Mouse (Mus musculus): ENCODE data around the gene Wnt1.

Wnt1 gene

DNA sequence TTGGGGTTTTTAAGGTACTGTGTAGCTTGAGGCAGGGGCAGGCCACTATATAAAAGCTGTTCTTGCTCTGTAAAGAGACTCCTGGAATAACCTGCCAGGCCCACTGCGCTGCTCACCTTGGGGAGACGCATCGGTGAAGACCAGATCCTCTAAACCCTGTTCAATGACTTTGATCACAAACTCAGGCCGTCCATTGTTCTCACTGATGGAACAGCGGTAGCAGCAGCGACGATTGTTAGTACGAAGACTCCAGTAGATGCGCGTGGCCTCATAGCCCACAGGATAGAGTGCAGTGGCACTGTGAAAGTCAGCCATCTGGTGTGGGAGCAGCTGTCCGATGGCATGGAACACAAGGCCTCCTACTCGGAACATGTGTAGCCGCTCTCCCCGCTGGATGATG is 49.5 kb downstream of the Wnt1 start:
- peak; percentile 91 for DNase-seq

DNA sequence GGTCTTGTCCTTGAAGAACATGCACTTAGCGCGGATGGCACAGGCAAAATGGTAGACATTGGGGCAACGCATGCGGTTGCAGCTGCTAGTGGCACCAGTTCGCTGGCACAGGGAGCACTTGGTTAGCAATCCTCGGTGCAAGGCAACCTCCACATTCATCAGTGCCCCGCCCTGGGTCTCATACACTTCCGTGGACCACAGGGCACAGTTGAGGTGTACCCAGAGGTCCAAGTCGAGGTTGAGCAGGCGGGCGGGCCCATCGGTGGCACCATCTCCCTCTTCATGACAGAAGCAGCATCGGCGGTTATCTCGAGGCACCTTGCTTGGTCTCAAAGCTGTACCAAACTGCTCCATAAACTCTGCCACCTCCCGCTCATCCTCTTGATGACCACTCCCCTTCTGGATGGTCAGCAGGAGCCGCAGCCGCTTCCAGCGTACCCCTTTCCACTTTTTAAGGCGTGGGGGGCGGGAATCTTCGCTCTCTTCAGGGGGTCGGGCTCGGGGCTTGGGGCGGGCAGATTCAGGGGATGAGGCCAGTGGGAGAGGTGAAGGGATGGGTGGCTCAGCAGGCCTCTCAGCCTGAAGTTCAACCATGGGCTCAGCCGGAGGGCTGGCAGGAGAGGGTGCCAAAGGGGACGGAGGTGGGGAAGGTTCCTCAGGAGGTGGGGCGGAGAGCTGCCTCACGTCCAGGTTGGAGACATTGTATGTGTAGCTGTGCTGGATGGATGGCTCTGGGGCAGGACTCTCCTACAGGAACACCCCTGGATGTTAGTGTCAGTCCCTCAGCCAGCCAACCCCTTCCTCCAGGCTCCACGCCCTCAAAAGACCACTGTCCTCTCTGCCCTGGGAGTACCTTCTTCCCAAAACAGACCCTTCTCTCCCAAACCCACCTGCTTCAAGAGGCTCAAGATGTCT is 50.3 kb downstream of the Wnt1 start:
- DNase-seq = peak; percentile 92
